Mouse (Mus musculus) forebrain, embryonic 10.5 days (tissue): ENCODE measurements around the gene Ccdc38. TPM values are rescaled to one million over a fixed set of nuclear protein-coding genes. Genes with fewer than 3 reads are reported as not detected.
A peak's percentile ranks its signal among the peaks of the same experiment; 100 is the strongest.

Experiments used
- DNase-seq: peaks from one replicate; pipeline ENCODE4 v3.0.0-alpha.2; 2017; ENCODE audit warnings: low spot score; ENCODE audit errors: extremely low spot score
- H3K27ac ChIP-seq: fragments of 300-500 bp; sonication (generic); 2 replicates; pipeline ENCODE4 v1.5.1; 2016; ENCODE audit warnings: mild to moderate bottlenecking
- H3K27me3 ChIP-seq: fragments of 300-500 bp; sonication (generic); 2 replicates; pipeline ENCODE4 v1.6.1; 2016; ENCODE audit warnings: mild to moderate bottlenecking; ENCODE audit not compliant: poor library complexity, severe bottlenecking
- H3K36me3 ChIP-seq: fragments of 300-500 bp; sonication (generic); replicated peaks from 2 replicates; pipeline ENCODE4 v1.6.1; 2016; ENCODE audit warnings: mild to moderate bottlenecking, moderate library complexity
- H3K4me1 ChIP-seq: fragments of 300-500 bp; sonication (generic); 2 replicates; pipeline ENCODE4 v1.6.1; 2016
- H3K4me3 ChIP-seq: fragments of 300-500 bp; sonication (generic); 2 replicates; pipeline ENCODE4 v1.5.1; 2016; ENCODE audit warnings: mild to moderate bottlenecking, moderate library complexity
- H3K9me3 ChIP-seq: fragments of 300-500 bp; sonication (generic); 2 replicates; pipeline ENCODE4 v1.6.1; 2016; ENCODE audit warnings: mild to moderate bottlenecking, moderate library complexity
- WGBS: fragments of 180-500 bp; shearing (Covaris S2); methylation state at CpG from one replicate; pipeline ENCODE4 v1.1.7; 2016; 5-methylcytosine and 5-hydroxymethylcytosine counted together
- polyA plus RNA-seq: library from polyadenylated mRNA; unstranded; fragments of >200 nt; fragmentation: Nextera tagmentation; extraction: Ambion mirVana; gene quantifications from 2 replicates; pipeline ENCODE4 v1.2.1, GENCODE M21; 2016

Ccdc38 gene
- polyA plus RNA-seq, 1 experiment from 2014 or later = 0.43 TPM

- no peak overlapping the region for H3K4me3 ChIP-seq
- peaks cover 5% of the 10 kb centered on the region for H3K4me1 ChIP-seq
- no peaks in the 10 kb centered on the region for H3K36me3 ChIP-seq
- H3K27ac ChIP-seq = no peak overlapping the region
- peaks cover 10% of the 10 kb centered on the region for H3K27me3 ChIP-seq
- H3K9me3 ChIP-seq = no peaks in the 10 kb centered on the region
- DNase-seq = no peak
- WGBS = 79% methylated on average over 4 of the region's 4 CpGs
Observed at GRCm38 (mm10) chr10:93595831-93596230, 55.4 kb downstream of the Ccdc38 start.

- Histone ChIP-seq H3K27ac (no peak overlapping the region), H3K4me1 (peaks cover 5% of the 10 kb centered on the region), H3K36me3 (no peaks in the 10 kb centered on the region), H3K4me3 (no peak overlapping the region), H3K9me3 (no peaks in the 10 kb centered on the region), H3K27me3 (peaks cover 10% of the 10 kb centered on the region)
- no peak for DNase-seq
- 83% methylated on average over 3 of the region's 3 CpGs for WGBS
Observed at GRCm38 (mm10) chr10:93596641-93597040, 56.2 kb downstream of the Ccdc38 start.

GRCm38 (mm10) chr10:93602309-93602708 is 61.9 kb downstream of the Ccdc38 start:
- H3K27ac ChIP-seq = no peak overlapping the region
- H3K27me3 ChIP-seq = no peaks in the 10 kb centered on the region
- 0 out of 2 replicates have a peak, but pooled peaks cover 4% of the 10 kb centered on the region for H3K9me3 ChIP-seq
- WGBS = 80% methylated on average over 5 of the region's 5 CpGs
- DNase-seq = no peak
- peaks cover 6% of the 10 kb centered on the region for H3K4me1 ChIP-seq
- no peak overlapping the region for H3K4me3 ChIP-seq
- H3K36me3 ChIP-seq = no peaks in the 10 kb centered on the region

GRCm38 (mm10) chr10:93603256-93603655 is 62.8 kb downstream of the Ccdc38 start:
- 92% methylated on average over 1 of the region's 1 CpGs for WGBS

GRCm38 (mm10) chr10:93606326-93606725 is 65.9 kb downstream of the Ccdc38 start:
- no peaks in the 10 kb centered on the region for H3K36me3 ChIP-seq
- no peak for DNase-seq
- H3K9me3 ChIP-seq = 0 out of 2 replicates have a peak, but pooled peaks cover 4% of the 10 kb centered on the region
- no peak overlapping the region for H3K27ac ChIP-seq
- H3K27me3 ChIP-seq = no peaks in the 10 kb centered on the region
- H3K4me1 ChIP-seq = peaks cover 6% of the 10 kb centered on the region
- H3K4me3 ChIP-seq = no peak overlapping the region
- WGBS = 91% methylated on average over 9 of the region's 9 CpGs

More at GRCm38 (mm10) chr10:93603256-93603655, 62.8 kb downstream of the Ccdc38 start:
- no peak overlapping the region for H3K27ac ChIP-seq
- 0 out of 2 replicates have a peak, but pooled peaks cover 4% of the 10 kb centered on the region for H3K9me3 ChIP-seq
- H3K36me3 ChIP-seq = no peaks in the 10 kb centered on the region
- H3K27me3 ChIP-seq = no peaks in the 10 kb centered on the region
- H3K4me1 ChIP-seq = peaks cover 6% of the 10 kb centered on the region
- no peak for DNase-seq
- H3K4me3 ChIP-seq = no peak overlapping the region

GRCm38 (mm10) chr10:93608051-93608450 is 67.6 kb downstream of the Ccdc38 start:
- H3K27me3 ChIP-seq = no peaks in the 10 kb centered on the region
- 0 out of 2 replicates have a peak, but pooled peaks cover 3% of the 10 kb centered on the region for H3K9me3 ChIP-seq
- 67% methylated on average over 9 of the region's 9 CpGs for WGBS
- no peaks in the 10 kb centered on the region for H3K36me3 ChIP-seq
- H3K27ac ChIP-seq = no peak overlapping the region
- no peaks in the 10 kb centered on the region for H3K4me1 ChIP-seq
- DNase-seq = no peak
- H3K4me3 ChIP-seq = no peak overlapping the region

- H3K27ac ChIP-seq = no peak overlapping the region
- no peaks in the 10 kb centered on the region for H3K27me3 ChIP-seq
- 94% methylated on average over 7 of the region's 7 CpGs for WGBS
- no peak for DNase-seq
- H3K4me1 ChIP-seq = no peaks in the 10 kb centered on the region
- H3K9me3 ChIP-seq = no peaks in the 10 kb centered on the region
- no peaks in the 10 kb centered on the region for H3K36me3 ChIP-seq
- no peak overlapping the region for H3K4me3 ChIP-seq
Observed at GRCm38 (mm10) chr10:93609236-93609635, 68.8 kb downstream of the Ccdc38 start.

- Histone ChIP-seq H3K36me3 (no peaks in the 10 kb centered on the region), H3K9me3 (no peaks in the 10 kb centered on the region), H3K4me3 (no peak overlapping the region), H3K4me1 (no peaks in the 10 kb centered on the region), H3K27ac (no peak overlapping the region), H3K27me3 (no peaks in the 10 kb centered on the region)
- DNase-seq = no peak
- 94% methylated on average over 1 of the region's 1 CpGs for WGBS
Observed at GRCm38 (mm10) chr10:93610896-93611295, 70.5 kb downstream of the Ccdc38 start.

- peak; percentile 34 for DNase-seq
- H3K27ac ChIP-seq = no peak overlapping the region
- H3K9me3 ChIP-seq = no peaks in the 10 kb centered on the region
- 55% methylated on average over 18 of the region's 18 CpGs for WGBS
- no peaks in the 10 kb centered on the region for H3K27me3 ChIP-seq
- H3K4me3 ChIP-seq = no peak overlapping the region
- no peaks in the 10 kb centered on the region for H3K4me1 ChIP-seq
- H3K36me3 ChIP-seq = no peaks in the 10 kb centered on the region
Observed at GRCm38 (mm10) chr10:93611419-93612007, 71.1 kb downstream of the Ccdc38 start.

GRCm38 (mm10) chr10:93614850-93615249 is 74.4 kb downstream of the Ccdc38 start:
- no peaks in the 10 kb centered on the region for H3K4me1 ChIP-seq
- no peak for DNase-seq
- no peak overlapping the region for H3K27ac ChIP-seq
- H3K27me3 ChIP-seq = no peaks in the 10 kb centered on the region
- WGBS = 83% methylated on average over 8 of the region's 8 CpGs
- H3K9me3 ChIP-seq = no peaks in the 10 kb centered on the region
- no peak overlapping the region for H3K4me3 ChIP-seq
- no peaks in the 10 kb centered on the region for H3K36me3 ChIP-seq

- 75% methylated on average over 7 of the region's 7 CpGs for WGBS
- no peak overlapping the region for H3K27ac ChIP-seq
- no peaks in the 10 kb centered on the region for H3K9me3 ChIP-seq
- DNase-seq = no peak
- H3K4me1 ChIP-seq = no peaks in the 10 kb centered on the region
- no peaks in the 10 kb centered on the region for H3K27me3 ChIP-seq
- no peaks in the 10 kb centered on the region for H3K36me3 ChIP-seq
- H3K4me3 ChIP-seq = no peak overlapping the region
Observed at GRCm38 (mm10) chr10:93620438-93621179, 80.2 kb downstream of the Ccdc38 start.

GRCm38 (mm10) chr10:93623725-93624124 is 83.3 kb downstream of the Ccdc38 start:
- no peak for DNase-seq
- Histone ChIP-seq H3K27me3 (no peaks in the 10 kb centered on the region), H3K9me3 (no peaks in the 10 kb centered on the region), H3K27ac (no peak overlapping the region), H3K4me3 (no peak overlapping the region), H3K36me3 (no peaks in the 10 kb centered on the region), H3K4me1 (no peaks in the 10 kb centered on the region)
- 77% methylated on average over 9 of the region's 9 CpGs for WGBS

- H3K4me1 ChIP-seq = no peaks in the 10 kb centered on the region
- no peaks in the 10 kb centered on the region for H3K9me3 ChIP-seq
- no peak overlapping the region for H3K4me3 ChIP-seq
- no peaks in the 10 kb centered on the region for H3K27me3 ChIP-seq
- 91% methylated on average over 10 of the region's 10 CpGs for WGBS
- no peak for DNase-seq
- H3K36me3 ChIP-seq = no peaks in the 10 kb centered on the region
- H3K27ac ChIP-seq = no peak overlapping the region
Observed at GRCm38 (mm10) chr10:93624151-93624550, 83.7 kb downstream of the Ccdc38 start.
